Mouse (Mus musculus) T-cell, adult 2 months (primary cell): ENCODE measurements around the gene Erc1.
"Not testable (repeated sequence)": the region's sequence is repeated elsewhere in the genome, so short reads cannot be mapped to it uniquely, and the experiment has no call there.

Experiments
- DNase-seq: peaks from one replicate; pipeline ENCODE4 v3.0.0; 2022; ENCODE audit warnings: low spot score

Gene Erc1

GRCm38 (mm10) chr6:119848034-119848695, at the start of gene Erc1:
Gene Erc1 (minus strand): TSS chr6:119848167.
- DNase-seq = peak; percentile 84

GRCm38 (mm10) chr6:119892711-119893110, 44.7 kb upstream of the Erc1 start:
- DNase-seq = no peak

- no peak for DNase-seq
Observed at GRCm38 (mm10) chr6:119883151-119883550, 35.2 kb upstream of the Erc1 start.

GRCm38 (mm10) chr6:119864341-119865034, 16.5 kb upstream of the Erc1 start:
- DNase-seq = no peak

GRCm38 (mm10) chr6:119861519-119861918, 13.6 kb upstream of the Erc1 start:
- DNase-seq = no peak

GRCm38 (mm10) chr6:119860236-119860635, 12.3 kb upstream of the Erc1 start:
- no peak for DNase-seq

GRCm38 (mm10) chr6:119855471-119855870, 7.5 kb upstream of the Erc1 start:
- no peak for DNase-seq

- no peak for DNase-seq
Observed at GRCm38 (mm10) chr6:119854156-119854555, 6.2 kb upstream of the Erc1 start.

- DNase-seq = no peak
Observed at GRCm38 (mm10) chr6:119849858-119850257, 1.9 kb upstream of the Erc1 start.

- DNase-seq = no peak
Observed at GRCm38 (mm10) chr6:119849348-119849709, 1.4 kb upstream of the Erc1 start.

GRCm38 (mm10) chr6:119848696-119849347, 855 bp upstream of the Erc1 start:
- DNase-seq = no peak

GRCm38 (mm10) chr6:119847518-119848033, 391 bp downstream of the Erc1 start:
- DNase-seq = no peak

- DNase-seq = no peak
Observed at GRCm38 (mm10) chr6:119846751-119847517, 1.0 kb downstream of the Erc1 start.

GRCm38 (mm10) chr6:119829951-119830350, 18.0 kb downstream of the Erc1 start:
- DNase-seq = no peak

- no peak for DNase-seq
Observed at GRCm38 (mm10) chr6:119828165-119828564, 19.8 kb downstream of the Erc1 start.

GRCm38 (mm10) chr6:119826701-119827100, 21.3 kb downstream of the Erc1 start:
- no peak for DNase-seq

GRCm38 (mm10) chr6:119822216-119822615, 25.8 kb downstream of the Erc1 start:
- DNase-seq = no peak

GRCm38 (mm10) chr6:119821158-119821557, 26.8 kb downstream of the Erc1 start:
- no peak for DNase-seq

- no peak for DNase-seq
Observed at GRCm38 (mm10) chr6:119818541-119818940, 29.4 kb downstream of the Erc1 start.

- no peak for DNase-seq
Observed at GRCm38 (mm10) chr6:119815426-119815825, 32.5 kb downstream of the Erc1 start.

GRCm38 (mm10) chr6:119813055-119813454, 34.9 kb downstream of the Erc1 start:
- not testable (repeated sequence) for DNase-seq
